Mouse (Mus musculus): Measurements from ENCODE around the gene Zfp408.
A peak's percentile ranks its signal among the peaks of the same experiment; 100 is the strongest.
"Not testable (repeated sequence)": the region's sequence is repeated elsewhere in the genome, so short reads cannot be mapped to it uniquely, and the experiment has no call there.

Gene Zfp408

GRCm38 (mm10) chr2:91651458-91652258 lies 2.1 kb upstream of the Zfp408 start:
- DNase-seq (ENCODE audit: low read depth) = no peak

- peak; percentile 29 for DNase-seq (ENCODE audit: low read depth)
Measured at GRCm38 (mm10) chr2:91650360-91650995, 887 bp upstream of the Zfp408 start.

- DNase-seq (ENCODE audit: low read depth) = no peak
Measured at GRCm38 (mm10) chr2:91649152-91649551, 439 bp downstream of the Zfp408 start.

- peak; percentile 66 for DNase-seq (ENCODE audit: low read depth)
Measured at GRCm38 (mm10) chr2:91646733-91647132, 2.9 kb downstream of the Zfp408 start.

GRCm38 (mm10) chr2:91645811-91646210 lies 3.8 kb downstream of the Zfp408 start:
- no peak for DNase-seq (ENCODE audit: low read depth)

- DNase-seq (ENCODE audit: low read depth) = no peak
Measured at GRCm38 (mm10) chr2:91645354-91645753, 4.2 kb downstream of the Zfp408 start.

- DNase-seq (ENCODE audit: low read depth) = no peak
Measured at GRCm38 (mm10) chr2:91644021-91644420, 5.6 kb downstream of the Zfp408 start.

- DNase-seq (ENCODE audit: low read depth) = no peak
Measured at GRCm38 (mm10) chr2:91642825-91643415, 6.7 kb downstream of the Zfp408 start.

- no peak for DNase-seq (ENCODE audit: low read depth)
Measured at GRCm38 (mm10) chr2:91638931-91639330, 10.7 kb downstream of the Zfp408 start.

- no peak for DNase-seq (ENCODE audit: low read depth)
Measured at GRCm38 (mm10) chr2:91636727-91637338, 12.8 kb downstream of the Zfp408 start.

- no peak for DNase-seq (ENCODE audit: low read depth)
Measured at GRCm38 (mm10) chr2:91636229-91636628, 13.4 kb downstream of the Zfp408 start, which contains the start of gene F2. Gene F2, minus strand, starts transcription at chr2:91636414.

GRCm38 (mm10) chr2:91635486-91635885 lies 14.1 kb downstream of the Zfp408 start:
- no peak for DNase-seq (ENCODE audit: low read depth)

- peak; percentile 35 for DNase-seq (ENCODE audit: low read depth)
Measured at GRCm38 (mm10) chr2:91634841-91635240, 14.8 kb downstream of the Zfp408 start.

GRCm38 (mm10) chr2:91633334-91633977 lies 16.1 kb downstream of the Zfp408 start:
- DNase-seq (ENCODE audit: low read depth) = no peak

- DNase-seq (ENCODE audit: low read depth) = no peak
Measured at GRCm38 (mm10) chr2:91632316-91632715, 17.3 kb downstream of the Zfp408 start.

GRCm38 (mm10) chr2:91631826-91632225 lies 17.8 kb downstream of the Zfp408 start:
- DNase-seq (ENCODE audit: low read depth) = no peak

GRCm38 (mm10) chr2:91630384-91630783 lies 19.2 kb downstream of the Zfp408 start:
- no peak for DNase-seq (ENCODE audit: low read depth)

GRCm38 (mm10) chr2:91629682-91630081 lies 19.9 kb downstream of the Zfp408 start:
- DNase-seq (ENCODE audit: low read depth) = no peak

- DNase-seq (ENCODE audit: low read depth) = no peak
Measured at GRCm38 (mm10) chr2:91628171-91628570, 21.4 kb downstream of the Zfp408 start.

GRCm38 (mm10) chr2:91627486-91627885 lies 22.1 kb downstream of the Zfp408 start:
- DNase-seq (ENCODE audit: low read depth) = no peak

GRCm38 (mm10) chr2:91623366-91623765 lies 26.2 kb downstream of the Zfp408 start:
- not testable (repeated sequence) for DNase-seq (ENCODE audit: low read depth)

- DNase-seq (ENCODE audit: low read depth) = no peak
Measured at GRCm38 (mm10) chr2:91622356-91622755, 27.2 kb downstream of the Zfp408 start.

Measured in c-Kit-positive CD71-negative TER-119-negative erythroid progenitor cells, embryonic 14.5 days (primary cell).